Mouse (Mus musculus): Measurements from ENCODE around the gene Pgf.

DNA sequence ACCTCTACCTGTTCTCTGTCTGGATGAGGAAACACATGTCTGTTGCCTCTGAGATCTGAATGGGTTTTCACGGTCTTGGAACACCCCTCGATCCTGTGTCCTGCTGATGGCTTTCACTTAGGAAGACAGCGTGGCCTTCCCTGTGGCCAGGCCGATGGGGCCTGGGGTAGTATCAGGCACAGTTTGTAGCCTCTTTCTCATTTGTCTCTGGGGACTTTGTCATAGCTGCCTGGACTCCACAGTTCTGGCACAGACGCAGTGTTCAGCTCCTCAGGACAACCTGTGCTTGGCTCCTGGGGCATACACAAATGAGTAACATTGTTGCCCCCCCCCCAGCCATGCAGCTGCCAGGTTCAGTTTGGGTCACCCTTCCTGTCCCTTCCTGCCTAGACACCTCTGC lies 17.5 kb upstream of the Pgf start:
- no peak for TF ChIP-seq CTCF (IDR thresholded peaks at IDR 0.05; ENCODE audit: low read depth)
- no peak for TF ChIP-seq EP300 (IDR thresholded peaks at IDR 0.05; ENCODE audit: low read depth)
